In the genomic region with DNA sequence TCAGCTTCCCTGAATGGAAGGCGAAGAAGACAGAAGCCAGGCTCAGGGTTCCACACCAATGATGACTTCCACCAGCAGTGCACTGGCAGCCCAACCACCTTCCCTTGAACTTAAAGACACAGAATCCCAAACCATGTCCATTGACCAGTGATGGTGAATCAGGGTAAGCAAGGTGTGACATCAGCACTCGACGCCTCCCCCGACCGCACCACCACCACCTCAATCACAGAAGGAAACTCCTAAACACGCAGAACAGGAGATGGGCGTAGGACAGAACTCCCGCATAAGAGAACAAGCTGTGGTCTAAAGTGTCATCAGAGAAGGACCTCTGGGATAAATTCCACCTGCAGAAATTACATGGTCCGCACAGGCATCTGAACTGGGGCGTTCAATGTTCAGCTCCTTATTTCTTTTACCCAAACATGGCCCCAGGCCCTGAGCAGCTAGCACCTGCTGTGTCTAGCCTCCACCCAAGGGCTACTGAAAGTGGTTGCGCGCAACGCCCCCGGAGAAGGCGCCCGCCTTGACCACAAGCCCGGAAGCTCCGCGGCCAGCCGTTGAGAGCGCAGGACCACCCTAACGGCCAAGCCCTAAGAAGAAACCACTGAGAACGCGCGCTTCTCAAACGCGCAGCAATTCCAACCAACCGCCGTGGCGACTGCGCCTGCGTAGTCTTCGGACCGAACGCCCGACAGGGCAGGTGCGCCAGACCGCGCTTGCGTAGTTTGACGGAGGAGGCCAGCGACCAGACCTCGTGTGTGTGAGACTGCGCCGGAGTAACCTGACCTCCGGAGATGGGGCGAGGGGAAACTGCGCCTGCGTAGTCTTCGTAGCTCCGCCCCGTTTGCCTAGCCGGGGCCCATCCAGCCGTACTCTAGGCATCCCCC, we compare ENCODE assay signal across 7 mouse cellular contexts. TPM values are rescaled to one million over a fixed set of nuclear protein-coding genes. Genes with fewer than 3 reads are reported as not detected.
DNase-seq lines count a peak whose midpoint lies in the region; ATAC-seq lines count a peak whose summit lies in the region.

No protein-coding gene starts in this region.

- H3K9ac ChIP-seq in intestine, embryonic 16.5 days (ENCODE audit: low read depth, low read length): peak overlapping the region; percentile 80
- peak overlapping the region; percentile 69 for H3K9ac ChIP-seq in midbrain, embryonic 11.5 days (ENCODE audit: low read length)

- WGBS in intestine, embryonic 16.5 days: 5% methylated on average over 54 of the region's 54 CpGs
- 8% methylated on average over 53 of the region's 54 CpGs for WGBS in midbrain, embryonic 11.5 days

- H3K27ac ChIP-seq in intestine, embryonic 16.5 days (ENCODE audit: low read length): peak overlapping the region; percentile 95
- peak overlapping the region; percentile 82 for H3K27ac ChIP-seq in midbrain, embryonic 11.5 days (ENCODE audit: low read depth, low read length)

- ATAC-seq in intestine, embryonic 16.5 days: peak; percentile 98
- ATAC-seq in midbrain, embryonic 11.5 days (ENCODE audit: low FRiP score): peak; percentile 97

- peak; percentile 99 for DNase-seq in adrenal gland, adult 8-10 months
- peak; percentile 98 for DNase-seq in embryo, embryonic 9.5 days (ENCODE audit: extremely low spot score)
- DNase-seq in gastrocnemius, postnatal 4 days (ENCODE audit: low spot score in 2 of 2): peak; percentile 92 to 98
- peak; percentile 99 for DNase-seq in left cerebral cortex, postnatal 36 days (ENCODE audit: low spot score in 2 of 2)
- DNase-seq in midbrain, embryonic 11.5 days (ENCODE audit: low spot score, missing footprints): peak; percentile 100
- DNase-seq in skeletal muscle tissue, adult 2 months (ENCODE audit: low read depth, low spot score): peak; percentile 100

- H3K4me3 ChIP-seq in intestine, embryonic 16.5 days (ENCODE audit: low read length): peak overlapping the region; percentile 89
- H3K4me3 ChIP-seq in midbrain, embryonic 11.5 days (ENCODE audit: low read depth, low read length): peak overlapping the region; percentile 94

- no peaks in the 10 kb centered on the region for H3K36me3 ChIP-seq in intestine, embryonic 16.5 days (ENCODE audit: control insufficient read depth, insufficient read depth, low read length)
- 0 out of 2 replicates have a peak, but pooled peaks cover 2% of the 10 kb centered on the region for H3K36me3 ChIP-seq in midbrain, embryonic 11.5 days (ENCODE audit: control insufficient read depth, insufficient read depth, low read length)

- H3K4me2 ChIP-seq in intestine, embryonic 16.5 days (ENCODE audit: low read depth, low read length): peak overlapping the region; percentile 76
- peak overlapping the region; percentile 77 for H3K4me2 ChIP-seq in midbrain, embryonic 11.5 days

- peaks cover 10% of the 10 kb centered on the region for H3K4me1 ChIP-seq in intestine, embryonic 16.5 days (ENCODE audit: control insufficient read depth, insufficient read depth, low read length)
- peaks cover 4% of the 10 kb centered on the region; the same call in 1 of the 2 replicates for H3K4me1 ChIP-seq in midbrain, embryonic 11.5 days (ENCODE audit: control insufficient read depth, insufficient read depth, low read length)

- H3K9me3 ChIP-seq in intestine, embryonic 16.5 days (ENCODE audit: control insufficient read depth, low read length): no peaks in the 10 kb centered on the region
- H3K9me3 ChIP-seq in midbrain, embryonic 11.5 days (ENCODE audit: control insufficient read depth, low read length): no peaks in the 10 kb centered on the region

- intact Hi-C loops in left cerebral cortex, postnatal 36 days (cut with DNase I): loop anchor here (1.0 kb wide), 1 partner anchor 17 kb away; the partner anchor contains the start of gene Brd1

- H3K27me3 ChIP-seq in intestine, embryonic 16.5 days (replicated peaks; ENCODE audit: control insufficient read depth, insufficient read depth, low read length): no peaks in the 10 kb centered on the region
- H3K27me3 ChIP-seq in midbrain, embryonic 11.5 days (ENCODE audit: control insufficient read depth, insufficient read depth, low read length): no peaks in the 10 kb centered on the region

RNA-seq across cellular contexts. Expression of gene Zbed4, which starts 0.5 kb away (rescaled TPM):
- total RNA-seq in adrenal gland, adult 8-10 months (2022): 1 to 10 TPM; 8.5 to 9.8 (median 9.3) TPM
- 10 to 100 TPM; 14.2 to 14.8 TPM for total RNA-seq in gastrocnemius, postnatal 4 days (2021)
- polyA plus RNA-seq in intestine, embryonic 16.5 days (2015; fragmentation: Nextera tagmentation; extraction: Ambion mirVana): 11.9 and 12.4 TPM in 2 replicates
- total RNA-seq in left cerebral cortex, postnatal 36 days (2021): 10 to 100 TPM in 1 of 2 experiments, 1 to 10 TPM in 1; 9.8 to 11.4 TPM
- polyA plus RNA-seq in midbrain, embryonic 11.5 days (2014; fragmentation: Nextera tagmentation; extraction: Ambion mirVana): 42.5 and 45.6 TPM in 2 replicates

RNA-seq across cellular contexts. Expression of gene Brd1, which starts 16.9 kb away (rescaled TPM):
- 10 to 100 TPM; 45.7 to 74.5 (median 60.5) TPM for total RNA-seq in adrenal gland, adult 8-10 months (2022)
- 10 to 100 TPM; 39.5 to 44.5 TPM for total RNA-seq in gastrocnemius, postnatal 4 days (2021)
- 13.4 and 14.1 TPM in 2 replicates for polyA plus RNA-seq in intestine, embryonic 16.5 days (2015; fragmentation: Nextera tagmentation; extraction: Ambion mirVana)
- total RNA-seq in left cerebral cortex, postnatal 36 days (2021): 10 to 100 TPM; 50.7 to 55.8 TPM
- 25.9 and 27.6 TPM in 2 replicates for polyA plus RNA-seq in midbrain, embryonic 11.5 days (2014; fragmentation: Nextera tagmentation; extraction: Ambion mirVana)

Comparison
In these comparisons a context has a peak if more than half of its experiments do, and no peak if none do; other contexts are left out.
1. Peak in every context shown above with its lines: DNase-seq, ATAC-seq, H3K4me3 ChIP-seq and H3K27ac ChIP-seq.